Mouse (Mus musculus): ENCODE measurements around the gene Cd47. TPM values are rescaled to one million over a fixed set of nuclear protein-coding genes. Genes with fewer than 3 reads are reported as not detected.

The Cd47 gene
- polyA plus RNA-seq, 1 experiment from 2014 or later, result 95.1 TPM

- H3K36me3 ChIP-seq, result peaks cover 8% of the 10 kb centered on the region; the same call in 1 of the 2 replicates
- H3K9ac ChIP-seq, result no peak overlapping the region
- H3K9me3 ChIP-seq (replicated peaks), result peaks cover 9% of the 10 kb centered on the region; the same call in 1 of the 2 replicates
- WGBS, result 77% methylated on average over 2 of the region's 2 CpGs
- ATAC-seq (ENCODE audit: low FRiP score), result no peak
- no peak overlapping the region for H3K27ac ChIP-seq
- H3K4me3 ChIP-seq, result no peak overlapping the region
- no peaks in the 10 kb centered on the region for H3K27me3 ChIP-seq
- H3K4me2 ChIP-seq (replicated peaks), result no peak overlapping the region
- 0 out of 2 replicates have a peak, but pooled peaks cover 3% of the 10 kb centered on the region for H3K4me1 ChIP-seq
These were observed 92.6 kb downstream of the Cd47 start for GRCm38 (mm10) chr16:49892945-49893344.

DNA sequence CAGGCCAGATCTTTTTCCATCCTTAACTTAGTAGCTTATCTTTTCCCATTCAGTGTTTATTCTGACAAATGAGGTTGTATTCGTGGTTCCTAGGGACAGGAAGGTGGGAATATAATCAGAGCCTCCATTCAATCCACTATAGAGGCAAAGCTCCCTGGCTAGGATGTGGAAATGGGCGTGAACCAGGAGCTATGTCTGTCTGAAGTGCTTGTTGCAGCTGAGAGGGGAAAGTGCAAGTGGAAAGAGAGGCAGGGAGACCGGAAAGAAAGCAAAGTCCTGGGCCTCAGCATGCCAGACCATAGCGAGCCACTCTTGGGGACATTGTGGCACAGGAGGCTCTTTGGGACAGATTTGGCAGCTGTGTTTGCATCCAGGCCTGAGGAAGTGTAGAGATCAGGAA lies 94.3 kb downstream of the Cd47 start:
- H3K9ac ChIP-seq, result no peak overlapping the region
- 49% methylated on average over 4 of the region's 4 CpGs for WGBS
- peaks cover 9% of the 10 kb centered on the region; the same call in 1 of the 2 replicates for H3K9me3 ChIP-seq (replicated peaks)
- no peak overlapping the region for H3K4me2 ChIP-seq (replicated peaks)
- no peak overlapping the region for H3K27ac ChIP-seq
- H3K36me3 ChIP-seq, result peaks cover 8% of the 10 kb centered on the region; the same call in 1 of the 2 replicates
- no peaks in the 10 kb centered on the region for H3K27me3 ChIP-seq
- H3K4me3 ChIP-seq, result no peak overlapping the region
- 0 out of 2 replicates have a peak, but pooled peaks cover 3% of the 10 kb centered on the region for H3K4me1 ChIP-seq
- ATAC-seq (ENCODE audit: low FRiP score), result no peak

DNA sequence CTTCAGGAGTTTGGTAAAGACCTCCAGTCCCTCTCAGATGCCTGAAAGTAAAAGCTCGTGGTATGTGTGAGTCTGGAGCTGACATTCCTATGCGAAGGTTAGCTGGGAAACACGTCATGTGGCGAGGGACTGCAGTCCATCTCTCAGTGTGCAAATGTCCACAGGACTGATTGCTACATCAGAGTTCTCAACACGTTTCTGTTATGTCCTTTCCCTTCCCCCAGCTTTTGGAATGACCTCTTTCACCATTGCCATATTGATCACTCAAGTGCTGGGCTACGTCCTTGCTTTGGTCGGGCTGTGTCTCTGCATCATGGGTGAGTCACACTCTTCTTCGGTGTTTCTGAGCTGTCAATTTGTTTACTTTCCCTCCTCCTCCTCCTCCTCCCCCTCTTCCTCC lies 95.8 kb downstream of the Cd47 start:
- 0 out of 2 replicates have a peak, but pooled peaks cover 3% of the 10 kb centered on the region for H3K4me1 ChIP-seq
- no peak overlapping the region for H3K27ac ChIP-seq
- peaks cover 9% of the 10 kb centered on the region; the same call in 1 of the 2 replicates for H3K9me3 ChIP-seq (replicated peaks)
- H3K4me3 ChIP-seq, result no peak overlapping the region
- H3K4me2 ChIP-seq (replicated peaks), result no peak overlapping the region
- no peaks in the 10 kb centered on the region for H3K27me3 ChIP-seq
- peaks cover 8% of the 10 kb centered on the region; the same call in 1 of the 2 replicates for H3K36me3 ChIP-seq
- ATAC-seq (ENCODE audit: low FRiP score), result no peak
- no peak overlapping the region for H3K9ac ChIP-seq
- WGBS, result 80% methylated on average over 8 of the region's 8 CpGs

GRCm38 (mm10) chr16:49901395-49901794 lies 101.1 kb downstream of the Cd47 start:
- Histone ChIP-seq H3K4me2 (replicated peaks) (no peak overlapping the region), H3K36me3 (peaks cover 3% of the 10 kb centered on the region; the same call in 1 of the 2 replicates), H3K9ac (no peak overlapping the region), H3K27me3 (no peaks in the 10 kb centered on the region), H3K9me3 (replicated peaks) (no peaks in the 10 kb centered on the region), H3K4me1 (no peaks in the 10 kb centered on the region), H3K4me3 (no peak overlapping the region), H3K27ac (no peak overlapping the region)
- ATAC-seq (ENCODE audit: low FRiP score), result no peak

DNA sequence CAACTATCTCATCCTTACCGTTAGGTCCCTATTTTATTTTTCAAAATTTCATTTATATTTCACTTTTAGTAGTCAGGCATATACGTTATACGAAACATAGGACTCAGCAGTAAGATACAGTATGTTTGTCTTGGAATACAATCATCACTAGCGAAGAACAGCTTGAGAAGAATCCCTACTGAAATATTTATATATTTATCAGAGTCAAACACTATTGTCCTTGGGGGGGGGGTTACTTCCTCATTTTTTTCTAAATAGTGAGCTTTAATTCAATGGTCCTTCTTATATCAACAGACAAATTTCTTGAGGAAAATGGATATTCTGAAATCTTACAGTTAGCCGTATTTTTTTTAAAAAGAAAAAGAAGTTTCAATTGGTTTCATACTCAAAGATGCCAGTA lies 101.8 kb downstream of the Cd47 start:
- WGBS, result 94% methylated on average over 5 of the region's 5 CpGs
- Histone ChIP-seq H3K27ac (no peak overlapping the region), H3K4me2 (replicated peaks) (no peak overlapping the region), H3K4me3 (no peak overlapping the region), H3K36me3 (no peaks in the 10 kb centered on the region), H3K27me3 (no peaks in the 10 kb centered on the region), H3K9ac (no peak overlapping the region), H3K4me1 (no peaks in the 10 kb centered on the region), H3K9me3 (replicated peaks) (no peaks in the 10 kb centered on the region)
- ATAC-seq (ENCODE audit: low FRiP score), result no peak

- WGBS, result 88% methylated on average over 10 of the region's 10 CpGs
- H3K4me1 ChIP-seq, result no peaks in the 10 kb centered on the region
- ATAC-seq (ENCODE audit: low FRiP score), result no peak
- no peaks in the 10 kb centered on the region for H3K36me3 ChIP-seq
- H3K27ac ChIP-seq, result no peak overlapping the region
- no peaks in the 10 kb centered on the region for H3K9me3 ChIP-seq (replicated peaks)
- no peak overlapping the region for H3K9ac ChIP-seq
- no peaks in the 10 kb centered on the region for H3K27me3 ChIP-seq
- no peak overlapping the region for H3K4me3 ChIP-seq
- no peak overlapping the region for H3K4me2 ChIP-seq (replicated peaks)
These were observed 104.1 kb downstream of the Cd47 start for GRCm38 (mm10) chr16:49904248-49904930.

DNA sequence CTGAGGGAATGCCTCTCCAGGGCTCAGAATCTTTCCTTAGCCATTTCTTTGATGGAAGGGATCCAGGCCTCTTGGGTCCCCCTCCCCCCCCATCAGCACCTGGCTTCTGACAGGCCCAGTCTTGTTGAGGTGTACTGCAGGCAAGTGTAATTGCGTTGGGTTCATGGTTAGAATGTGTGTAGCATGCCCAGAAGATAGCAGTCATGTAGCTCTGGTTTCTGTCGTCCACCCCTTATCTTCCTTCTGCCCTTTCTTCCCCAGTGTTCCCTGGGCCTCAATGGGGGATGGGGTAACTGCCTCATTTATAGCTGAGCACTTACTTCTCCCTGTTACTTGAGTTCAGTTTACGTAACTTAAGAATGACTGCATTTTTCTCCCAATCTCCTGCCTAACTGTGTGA lies 104.7 kb downstream of the Cd47 start:
- no peak overlapping the region for H3K4me2 ChIP-seq (replicated peaks)
- ATAC-seq (ENCODE audit: low FRiP score), result no peak
- no peak overlapping the region for H3K4me3 ChIP-seq
- H3K36me3 ChIP-seq, result no peaks in the 10 kb centered on the region
- H3K27ac ChIP-seq, result no peak overlapping the region
- H3K9me3 ChIP-seq (replicated peaks), result no peaks in the 10 kb centered on the region
- no peak overlapping the region for H3K9ac ChIP-seq
- no peaks in the 10 kb centered on the region for H3K4me1 ChIP-seq
- WGBS, result 70% methylated on average over 3 of the region's 3 CpGs
- H3K27me3 ChIP-seq, result no peaks in the 10 kb centered on the region

DNA sequence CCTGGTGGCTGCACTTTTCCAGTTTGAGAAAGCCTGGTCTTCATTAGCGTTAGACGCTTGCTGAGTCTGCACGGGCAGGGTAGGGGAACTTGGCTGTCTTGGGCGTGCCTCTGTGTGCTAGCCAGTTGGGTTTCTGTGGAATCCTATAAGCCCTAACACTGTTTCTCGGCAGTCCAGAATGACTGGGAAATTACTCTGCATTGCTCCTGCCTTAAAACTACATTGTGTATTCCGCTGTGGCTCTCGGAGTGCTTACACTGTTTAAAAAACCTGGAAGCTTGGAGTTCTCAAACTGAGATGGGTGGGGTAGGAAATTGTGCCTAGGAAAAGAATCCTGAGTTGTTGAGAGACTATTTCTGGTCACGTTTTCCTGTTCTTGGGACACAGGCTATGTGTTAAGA lies 105.3 kb downstream of the Cd47 start:
- Histone ChIP-seq H3K4me2 (replicated peaks) (no peak overlapping the region), H3K4me3 (no peak overlapping the region), H3K27ac (peak overlapping the region; percentile 23; the same call in 1 of the 2 replicates), H3K4me1 (no peaks in the 10 kb centered on the region), H3K9ac (no peak overlapping the region), H3K27me3 (no peaks in the 10 kb centered on the region), H3K36me3 (no peaks in the 10 kb centered on the region), H3K9me3 (replicated peaks) (no peaks in the 10 kb centered on the region)
- ATAC-seq (ENCODE audit: low FRiP score), result no peak
- WGBS, result 63% methylated on average over 8 of the region's 8 CpGs

DNA sequence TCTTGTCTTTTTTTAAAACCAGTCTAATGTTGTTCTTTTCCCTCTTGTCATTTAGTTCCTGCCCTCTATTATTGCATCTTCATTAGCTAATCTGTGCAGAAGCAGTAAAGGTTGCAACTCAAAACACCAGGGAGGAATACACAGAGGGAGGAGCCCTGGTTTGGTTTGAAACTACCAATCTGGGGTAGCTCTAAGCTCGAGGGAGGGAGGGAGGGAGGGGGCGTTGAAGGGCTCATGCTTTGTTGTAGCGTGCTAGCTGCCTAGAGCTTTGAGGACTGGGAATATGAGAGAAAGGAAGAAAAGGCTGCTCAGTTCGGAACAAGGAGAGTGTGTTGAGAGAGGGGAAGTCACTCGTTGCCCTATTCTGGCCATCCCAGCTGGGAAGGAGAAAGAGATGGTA lies 105.7 kb downstream of the Cd47 start:
- no peaks in the 10 kb centered on the region for H3K4me1 ChIP-seq
- 36% methylated on average over 5 of the region's 5 CpGs for WGBS
- no peaks in the 10 kb centered on the region for H3K36me3 ChIP-seq
- H3K27me3 ChIP-seq, result no peaks in the 10 kb centered on the region
- H3K9ac ChIP-seq, result no peak overlapping the region
- ATAC-seq (ENCODE audit: low FRiP score), result no peak
- H3K4me2 ChIP-seq (replicated peaks), result no peak overlapping the region
- no peaks in the 10 kb centered on the region for H3K9me3 ChIP-seq (replicated peaks)
- H3K27ac ChIP-seq, result peak overlapping the region; percentile 23; the same call in 1 of the 2 replicates
- no peak overlapping the region for H3K4me3 ChIP-seq

GRCm38 (mm10) chr16:49906940-49907339 lies 106.6 kb downstream of the Cd47 start:
- Histone ChIP-seq H3K4me2 (replicated peaks) (no peak overlapping the region), H3K36me3 (no peaks in the 10 kb centered on the region), H3K9ac (no peak overlapping the region), H3K4me3 (no peak overlapping the region), H3K9me3 (replicated peaks) (no peaks in the 10 kb centered on the region), H3K27me3 (no peaks in the 10 kb centered on the region), H3K4me1 (no peaks in the 10 kb centered on the region), H3K27ac (no peak overlapping the region)
- no peak for ATAC-seq (ENCODE audit: low FRiP score)
- 86% methylated on average over 2 of the region's 2 CpGs for WGBS

GRCm38 (mm10) chr16:49907356-49907755 lies 107.0 kb downstream of the Cd47 start:
- no peak overlapping the region for H3K27ac ChIP-seq
- no peaks in the 10 kb centered on the region for H3K27me3 ChIP-seq
- no peak overlapping the region for H3K4me2 ChIP-seq (replicated peaks)
- 51% methylated on average over 4 of the region's 4 CpGs for WGBS
- no peak overlapping the region for H3K9ac ChIP-seq
- H3K36me3 ChIP-seq, result no peaks in the 10 kb centered on the region
- no peaks in the 10 kb centered on the region for H3K9me3 ChIP-seq (replicated peaks)
- ATAC-seq (ENCODE audit: low FRiP score), result 0 out of 2 replicates have a peak, but pooled peaks have one; percentile 59
- no peaks in the 10 kb centered on the region for H3K4me1 ChIP-seq
- H3K4me3 ChIP-seq, result no peak overlapping the region

DNA sequence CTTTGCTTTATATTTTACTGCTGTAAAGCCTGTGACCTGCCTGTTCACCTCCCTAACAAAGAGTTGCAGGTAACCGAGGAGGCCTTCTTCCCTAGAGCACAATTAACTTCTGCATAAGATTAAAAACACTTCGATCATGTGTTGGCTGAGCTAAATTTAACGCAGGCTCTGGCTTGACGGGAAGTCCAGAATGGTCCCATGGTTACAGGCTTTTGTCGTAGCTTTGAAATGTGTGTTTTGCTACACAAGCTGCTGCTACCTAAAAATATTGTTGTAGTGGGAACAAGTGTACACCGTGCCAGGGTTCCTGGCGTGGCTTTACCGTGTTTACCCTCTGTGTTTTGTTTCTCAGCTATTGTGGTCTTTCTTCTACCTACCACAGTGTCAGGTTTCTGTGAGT lies 109.2 kb downstream of the Cd47 start:
- Histone ChIP-seq H3K4me1 (peaks cover 3% of the 10 kb centered on the region; the same call in 1 of the 2 replicates), H3K4me3 (no peak overlapping the region), H3K27ac (no peak overlapping the region), H3K9me3 (replicated peaks) (no peaks in the 10 kb centered on the region), H3K9ac (no peak overlapping the region), H3K27me3 (no peaks in the 10 kb centered on the region), H3K4me2 (replicated peaks) (no peak overlapping the region), H3K36me3 (no peaks in the 10 kb centered on the region)
- no peak for ATAC-seq (ENCODE audit: low FRiP score)
- WGBS, result 75% methylated on average over 8 of the region's 8 CpGs

GRCm38 (mm10) chr16:49914094-49914493 lies 113.8 kb downstream of the Cd47 start:
- WGBS, result 89% methylated on average over 2 of the region's 2 CpGs
- Histone ChIP-seq H3K4me1 (peaks cover 6% of the 10 kb centered on the region; the same call in 1 of the 2 replicates), H3K9me3 (replicated peaks) (no peaks in the 10 kb centered on the region), H3K27ac (no peak overlapping the region), H3K9ac (no peak overlapping the region), H3K4me2 (replicated peaks) (no peak overlapping the region), H3K27me3 (no peaks in the 10 kb centered on the region), H3K36me3 (no peaks in the 10 kb centered on the region), H3K4me3 (no peak overlapping the region)
- ATAC-seq (ENCODE audit: low FRiP score), result no peak

Data from hindbrain, embryonic 12.5 days (tissue).